In genomic region chr10:93145088-93145487, GRCm38 (mm10) we compare ENCODE assay signal across 8 mouse cellular contexts. TPM values are rescaled to one million over a fixed set of nuclear protein-coding genes. Genes with fewer than 3 reads are reported as not detected.
DNase-seq lines count a peak whose midpoint lies in the region; ATAC-seq and TF ChIP-seq lines count a peak whose summit lies in the region.

No protein-coding gene starts in this region.

- 0 out of 2 replicates have a peak, but pooled peaks have one; percentile 19 for ATAC-seq in liver, embryonic 16.5 days (ENCODE audit: low read depth)
- no peak for ATAC-seq in neural tube, embryonic 15.5 days (ENCODE audit: low FRiP score)
- no peak for ATAC-seq in hindbrain, embryonic 14.5 days (ENCODE audit: low FRiP score)
- ATAC-seq in midbrain, postnatal 0 days (ENCODE audit: low FRiP score): no peak

- peak overlapping the region; percentile 42 for H3K9ac ChIP-seq in MEL (ENCODE audit: control insufficient read depth, low read depth, low read length, poor library complexity, severe bottlenecking)
- H3K9ac ChIP-seq in liver, embryonic 16.5 days (ENCODE audit: low read depth, low read length): peak overlapping the region; percentile 33
- no peak overlapping the region for H3K9ac ChIP-seq in neural tube, embryonic 15.5 days (replicated peaks)
- H3K9ac ChIP-seq in hindbrain, embryonic 14.5 days: no peak overlapping the region
- no peak overlapping the region for H3K9ac ChIP-seq in midbrain, postnatal 0 days (replicated peaks; ENCODE audit: low read length, poor library complexity, severe bottlenecking)

- no peak for TF ChIP-seq CTCF in MEL (IDR thresholded peaks at IDR 0.05 in 2 of 3, conservative IDR thresholded peaks at IDR 0.05 in 1 of 3; ENCODE audit: control insufficient read depth in 1 of 3, insufficient read depth in 1 of 3, low read depth in 2 of 3, low read length in 3 of 3, poor library complexity in 1 of 3, severe bottlenecking in 1 of 3)
- no peak for TF ChIP-seq CTCF in midbrain, postnatal 0 days (IDR thresholded peaks at IDR 0.05)

- peak; percentile 92 for DNase-seq in MEL (ENCODE audit: low read depth, low spot score)
- DNase-seq in adrenal gland, postnatal 14 days: peak; percentile 81
- peak; percentile 32 to 54 for DNase-seq in spleen, postnatal 36 days (ENCODE audit: low spot score in 2 of 2)
- DNase-seq in B cell, adult 2 months: no peak
- no peak for DNase-seq in hindbrain, embryonic 14.5 days (ENCODE audit: low spot score)
- no peak for DNase-seq in midbrain, postnatal 0 days (ENCODE audit: low spot score)

- peak overlapping the region; percentile 100 for H3K27ac ChIP-seq in MEL (ENCODE audit: control insufficient read depth, low read depth, low read length)
- peak overlapping the region; percentile 96 for H3K27ac ChIP-seq in liver, embryonic 16.5 days (ENCODE audit: low read length)
- no peak overlapping the region for H3K27ac ChIP-seq in neural tube, embryonic 15.5 days (replicated peaks)
- no peak overlapping the region for H3K27ac ChIP-seq in hindbrain, embryonic 14.5 days
- no peak overlapping the region for H3K27ac ChIP-seq in midbrain, postnatal 0 days (ENCODE audit: low read depth, low read length)

- H3K4me2 ChIP-seq in liver, embryonic 16.5 days (ENCODE audit: low read depth, low read length): peak overlapping the region; percentile 57
- no peak overlapping the region for H3K4me2 ChIP-seq in neural tube, embryonic 15.5 days
- no peak overlapping the region for H3K4me2 ChIP-seq in hindbrain, embryonic 14.5 days (replicated peaks)
- H3K4me2 ChIP-seq in midbrain, postnatal 0 days (ENCODE audit: low read depth, low read length, poor library complexity, severe bottlenecking): no peak overlapping the region

- H3K4me1 ChIP-seq in MEL (ENCODE audit: control insufficient read depth in 1 of 2, insufficient read depth in 2 of 2, low read length in 2 of 2): peaks cover 7 to 26% of the 10 kb centered on the region in 2 experiments
- H3K4me1 ChIP-seq in liver, embryonic 16.5 days (ENCODE audit: control insufficient read depth, low read depth, low read length): peaks cover 33% of the 10 kb centered on the region
- peaks cover 10% of the 10 kb centered on the region; the same call in 1 of the 2 replicates for H3K4me1 ChIP-seq in neural tube, embryonic 15.5 days
- 0 out of 2 replicates have a peak, but pooled peaks cover 4% of the 10 kb centered on the region for H3K4me1 ChIP-seq in hindbrain, embryonic 14.5 days (replicated peaks; ENCODE audit: control insufficient read depth, insufficient read depth, low read length)
- H3K4me1 ChIP-seq in midbrain, postnatal 0 days (ENCODE audit: insufficient read depth, low read length): no peaks in the 10 kb centered on the region

- peaks cover 10% of the 10 kb centered on the region for H3K79me2 ChIP-seq in MEL (ENCODE audit: control insufficient read depth, insufficient read depth, low read length, poor library complexity)

- H3K27me3 ChIP-seq in MEL (ENCODE audit: control insufficient read depth in 1 of 2, insufficient read depth in 2 of 2, low read length in 2 of 2): no peaks in the 10 kb centered on the region
- H3K27me3 ChIP-seq in liver, embryonic 16.5 days (ENCODE audit: control insufficient read depth, insufficient read depth, low read depth, low read length): no peaks in the 10 kb centered on the region
- no peaks in the 10 kb centered on the region for H3K27me3 ChIP-seq in neural tube, embryonic 15.5 days (replicated peaks)
- H3K27me3 ChIP-seq in hindbrain, embryonic 14.5 days (ENCODE audit: control insufficient read depth, insufficient read depth, low read length): no peaks in the 10 kb centered on the region
- no peaks in the 10 kb centered on the region for H3K27me3 ChIP-seq in midbrain, postnatal 0 days (ENCODE audit: insufficient read depth, low read length)

- 18% methylated on average over 10 of the region's 10 CpGs for WGBS in liver, embryonic 16.5 days (ENCODE audit: insufficient replicate concordance)
- WGBS in neural tube, embryonic 15.5 days: 89% methylated on average over 10 of the region's 10 CpGs
- whole genome bisulfite sequencing in hindbrain, embryonic 14.5 days: 89% methylated on average over 10 of the region's 10 CpGs
- WGBS in midbrain, postnatal 0 days: 85% methylated on average over 10 of the region's 10 CpGs

- TF ChIP-seq EP300 in MEL (IDR thresholded peaks at IDR 0.05; ENCODE audit: low read depth in 1 of 2, low read length in 2 of 2): peak; percentile 50 to 64; a peak in 3 of 4 replicates

- TF ChIP-seq POLR2A in MEL (IDR thresholded peaks at IDR 0.05; ENCODE audit: control insufficient read depth in 1 of 2, insufficient read depth in 1 of 2, low read depth in 1 of 2, low read length in 2 of 2, poor library complexity in 1 of 2): peak in 1 of 2 experiments; percentile 48; a peak in 2 of 4 replicates

- no peaks in the 10 kb centered on the region for H3K9me3 ChIP-seq in MEL (replicated peaks; ENCODE audit: insufficient read depth, low read length)
- H3K9me3 ChIP-seq in liver, embryonic 16.5 days (replicated peaks; ENCODE audit: control insufficient read depth, low read length): no peaks in the 10 kb centered on the region
- no peaks in the 10 kb centered on the region for H3K9me3 ChIP-seq in neural tube, embryonic 15.5 days (replicated peaks)
- no peaks in the 10 kb centered on the region for H3K9me3 ChIP-seq in hindbrain, embryonic 14.5 days (ENCODE audit: control insufficient read depth, low read length)
- H3K9me3 ChIP-seq in midbrain, postnatal 0 days (ENCODE audit: low read length): no peaks in the 10 kb centered on the region

- H3K4me3 ChIP-seq in MEL (ENCODE audit: control insufficient read depth in 1 of 2, insufficient read depth in 1 of 2, low read depth in 2 of 2, low read length in 2 of 2): peak overlapping the region; percentile 6 to 12; a peak in 3 of 4 replicates
- H3K4me3 ChIP-seq in liver, embryonic 16.5 days (ENCODE audit: low read depth, low read length): peak overlapping the region; percentile 18; the same call in 1 of the 2 replicates
- no peak overlapping the region for H3K4me3 ChIP-seq in neural tube, embryonic 15.5 days (replicated peaks)
- no peak overlapping the region for H3K4me3 ChIP-seq in hindbrain, embryonic 14.5 days (replicated peaks; ENCODE audit: low read length)
- no peak overlapping the region for H3K4me3 ChIP-seq in midbrain, postnatal 0 days (ENCODE audit: low read depth, low read length)

- H3K36me3 ChIP-seq in MEL (ENCODE audit: control insufficient read depth in 1 of 2, insufficient read depth in 2 of 2, low read length in 2 of 2): peaks cover 0 to 23% of the 10 kb centered on the region in 2 experiments; a peak in 2 of 4 replicates
- H3K36me3 ChIP-seq in liver, embryonic 16.5 days (ENCODE audit: control insufficient read depth, insufficient read depth): no peaks in the 10 kb centered on the region
- H3K36me3 ChIP-seq in neural tube, embryonic 15.5 days: no peaks in the 10 kb centered on the region
- H3K36me3 ChIP-seq in hindbrain, embryonic 14.5 days (replicated peaks; ENCODE audit: control insufficient read depth, insufficient read depth): no peaks in the 10 kb centered on the region
- H3K36me3 ChIP-seq in midbrain, postnatal 0 days (ENCODE audit: insufficient read depth, low read length): no peaks in the 10 kb centered on the region

- TF ChIP-seq RAD21 in MEL (IDR thresholded peaks at IDR 0.05; ENCODE audit: low read depth, low read length): no peak

TF ChIP-seq in MEL, 35 proteins besides CTCF, POLR2A, EP300 and RAD21:
- TF ChIP-seq TCF12 (IDR thresholded peaks at IDR 0.05; ENCODE audit: low read depth, low read length) (peak; percentile 34; the same call in 1 of the 2 replicates), HCFC1 (IDR thresholded peaks at IDR 0.05; ENCODE audit: low read depth, low read length) (0 out of 2 replicates have a peak, but pooled peaks have one; percentile 16), NELFE (IDR thresholded peaks at IDR 0.05; ENCODE audit: low read depth, low read length) (0 out of 2 replicates have a peak, but pooled peaks have one; percentile 26), SIN3A (IDR thresholded peaks at IDR 0.05; ENCODE audit: low read length) (peak; percentile 53; the same call in 1 of the 2 replicates), E2F4 (IDR thresholded peaks at IDR 0.05; ENCODE audit: borderline replicate concordance, low read depth, low read length) (no peak), KAT2A (conservative IDR thresholded peaks at IDR 0.05; ENCODE audit: low read depth, low read length) (no peak), ETS1 (IDR thresholded peaks at IDR 0.05; ENCODE audit: low read depth, low read length) (peak; percentile 97), TAL1 (IDR thresholded peaks at IDR 0.05; ENCODE audit: low read length) (0 out of 2 replicates have a peak, but pooled peaks have one; percentile 23), MAFK (IDR thresholded peaks at IDR 0.05; ENCODE audit: borderline replicate concordance, low read depth, low read length) (0 out of 2 replicates have a peak, but pooled peaks have one; percentile 3), GATA1 (IDR thresholded peaks at IDR 0.05; ENCODE audit: low read depth, low read length) (peak; percentile 38; the same call in 1 of the 2 replicates), ZNF384 (IDR thresholded peaks at IDR 0.05; ENCODE audit: low read depth, low read length) (peak; percentile 78; the same call in 1 of the 2 replicates), MAX (IDR thresholded peaks at IDR 0.05; ENCODE audit: low read length) (peak; percentile 46; the same call in 1 of the 2 replicates), ZC3H11A (IDR thresholded peaks at IDR 0.05; ENCODE audit: low read depth, low read length) (no peak), GABPA (IDR thresholded peaks at IDR 0.05; ENCODE audit: low read depth, low read length) (no peak)

RNA-seq across cellular contexts. Expression of gene Cdk17, which starts 15.6 kb away (rescaled TPM):
- total RNA-seq in MEL (2012; rRNA removed): 25.6 and 28.9 TPM in 2 replicates
- 100 to 1,000 TPM in 1 of 2 experiments, 10 to 100 TPM in 1; 32.9 to 155 TPM for polyA plus RNA-seq in MEL (2012; ENCODE audit: insufficient read depth in 1 of 2, insufficient read length in 2 of 2, low read depth in 1 of 2, low replicate concordance in 2 of 2, missing spikeins in 1 of 2)
- total RNA-seq in adrenal gland, postnatal 14 days (2021): 31.4 and 33.2 TPM in 2 replicates
- polyA plus RNA-seq in liver, embryonic 16.5 days (2015; fragmentation: Nextera tagmentation; extraction: Ambion mirVana): 8.3 and 8.7 TPM in 2 replicates
- polyA plus RNA-seq in neural tube, embryonic 15.5 days (2015; fragmentation: Nextera tagmentation; extraction: Ambion mirVana): 39.5 and 41.2 TPM in 2 replicates
- 61.1 and 68.3 TPM in 2 replicates for polyA plus RNA-seq in hindbrain, embryonic 14.5 days (2014; fragmentation: Nextera tagmentation; extraction: Ambion mirVana)
- 91.1 and 105 TPM in 2 replicates for total RNA-seq in midbrain, postnatal 0 days (2014; rRNA removed)
- polyA plus RNA-seq in midbrain, postnatal 0 days (2015; fragmentation: Nextera tagmentation; extraction: Ambion mirVana): 33.4 and 34.3 TPM in 2 replicates

Comparison
In these comparisons a context has a peak if more than half of its experiments do, and no peak if none do; other contexts are left out.
1. DNase-seq: peak in MEL (single experiment), adrenal gland, postnatal 14 days (single experiment) and spleen, postnatal 36 days (2 of 2); none in B cell, adult 2 months (0 of 2), hindbrain, embryonic 14.5 days (single experiment) and midbrain, postnatal 0 days (single experiment).
2. H3K27ac ChIP-seq: peak in MEL (single experiment) and liver, embryonic 16.5 days (single experiment); none in neural tube, embryonic 15.5 days (single experiment), hindbrain, embryonic 14.5 days (single experiment) and midbrain, postnatal 0 days (single experiment).
3. H3K4me3 ChIP-seq: peak in MEL (2 of 2) and liver, embryonic 16.5 days (single experiment); none in neural tube, embryonic 15.5 days (single experiment), hindbrain, embryonic 14.5 days (single experiment) and midbrain, postnatal 0 days (single experiment).
4. H3K9ac ChIP-seq: peak in MEL (single experiment) and liver, embryonic 16.5 days (single experiment); none in neural tube, embryonic 15.5 days (single experiment), hindbrain, embryonic 14.5 days (single experiment) and midbrain, postnatal 0 days (single experiment).